24 mouse cellular contexts compared by ENCODE assay signal in the genomic region with DNA sequence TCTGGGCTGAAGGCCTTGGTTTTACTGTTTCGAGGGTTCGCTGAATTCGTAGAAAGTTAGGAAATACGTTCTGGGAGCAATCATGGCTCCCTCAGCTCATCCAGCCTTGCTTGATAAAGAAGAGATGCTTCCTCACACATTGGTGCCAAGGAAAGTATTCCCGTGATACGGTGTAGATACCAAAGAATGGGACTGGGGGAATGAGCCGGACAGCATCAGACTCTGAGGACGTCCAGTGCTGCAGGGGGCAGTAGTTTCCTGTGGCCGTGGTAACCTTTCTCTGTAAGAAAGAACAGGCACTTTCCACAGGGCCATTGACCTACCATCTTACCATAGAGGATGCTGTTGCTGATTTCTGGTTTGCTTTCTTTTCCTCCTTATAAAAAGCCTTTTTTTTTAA. TPM values are rescaled to one million over a fixed set of nuclear protein-coding genes. Genes with fewer than 3 reads are reported as not detected.
DNase-seq lines count a peak whose midpoint lies in the region; ATAC-seq and TF ChIP-seq lines count a peak whose summit lies in the region.
"Had no signal": no experiment of that assay in that cellular context is flagged by ENCODE, and none has a peak within 500 bp of the region (broad histone marks: within the 10 kb centered on the region; RNA-seq: fewer than 3 reads in every experiment).

No protein-coding gene starts in this region.

- H3K36me3 ChIP-seq in heart, embryonic 11.5 days (ENCODE audit: control insufficient read depth, insufficient read depth, low read length) = no peaks in the 10 kb centered on the region
- peaks cover 14% of the 10 kb centered on the region for H3K36me3 ChIP-seq in heart, postnatal 0 days (replicated peaks; ENCODE audit: control insufficient read depth, insufficient read depth, low read length)
- H3K36me3 ChIP-seq in limb, embryonic 10.5 days = peaks cover 56% of the 10 kb centered on the region

- peak overlapping the region; percentile 57; the same call in 1 of the 2 replicates for H3K27ac ChIP-seq in heart, embryonic 11.5 days (ENCODE audit: low read depth, low read length)
- H3K27ac ChIP-seq in heart, postnatal 0 days (ENCODE audit: low read depth) = peak overlapping the region; percentile 36; the same call in 1 of the 2 replicates
- H3K27ac ChIP-seq in limb, embryonic 10.5 days = no peak overlapping the region
- H3K27ac ChIP-seq: hindbrain, postnatal 0 days; limb, embryonic 12.5 days; liver, embryonic 14.5 days; lung, embryonic 15.5 days; midbrain, embryonic 15.5 days had no signal

- no peak for TF ChIP-seq EP300 in heart, postnatal 0 days (IDR thresholded peaks at IDR 0.05; ENCODE audit: low read depth)

- H3K4me2 ChIP-seq in heart, embryonic 11.5 days = no peak overlapping the region
- H3K4me2 ChIP-seq in heart, postnatal 0 days (ENCODE audit: low read depth, low read length) = no peak overlapping the region
- H3K4me2 ChIP-seq: limb, embryonic 12.5 days; lung, embryonic 15.5 days; midbrain, embryonic 15.5 days had no signal

- WGBS in heart, embryonic 11.5 days (ENCODE audit: insufficient replicate concordance) = 80% methylated on average over 9 of the region's 9 CpGs
- 77% methylated on average over 9 of the region's 9 CpGs for WGBS in heart, postnatal 0 days
- WGBS in limb, embryonic 10.5 days = 93% methylated on average over 9 of the region's 9 CpGs

- H3K4me3 ChIP-seq in heart, embryonic 11.5 days (ENCODE audit: low read depth, low read length) = no peak overlapping the region
- H3K4me3 ChIP-seq in heart, postnatal 0 days (ENCODE audit: low read depth, low read length) = no peak overlapping the region
- H3K4me3 ChIP-seq in limb, embryonic 10.5 days = no peak overlapping the region
- H3K4me3 ChIP-seq: limb, embryonic 12.5 days; lung, embryonic 15.5 days; midbrain, embryonic 15.5 days had no signal

- no peak overlapping the region for H3K9ac ChIP-seq in heart, embryonic 11.5 days (ENCODE audit: low read depth, low read length)
- no peak overlapping the region for H3K9ac ChIP-seq in heart, postnatal 0 days (replicated peaks; ENCODE audit: low read depth, low read length)
- H3K9ac ChIP-seq: limb, embryonic 12.5 days; liver, embryonic 14.5 days; lung, embryonic 15.5 days; midbrain, embryonic 15.5 days had no signal

- no peaks in the 10 kb centered on the region for H3K27me3 ChIP-seq in heart, embryonic 11.5 days (ENCODE audit: control insufficient read depth, insufficient read depth, low read length)
- H3K27me3 ChIP-seq in heart, postnatal 0 days (ENCODE audit: control insufficient read depth, insufficient read depth, low read length) = no peaks in the 10 kb centered on the region
- no peaks in the 10 kb centered on the region for H3K27me3 ChIP-seq in limb, embryonic 10.5 days (ENCODE audit: low read depth, poor library complexity, severe bottlenecking)
- H3K27me3 ChIP-seq: limb, embryonic 12.5 days; lung, embryonic 15.5 days; midbrain, embryonic 15.5 days had no signal

- peaks cover 16% of the 10 kb centered on the region for H3K4me1 ChIP-seq in heart, embryonic 11.5 days (ENCODE audit: control insufficient read depth, insufficient read depth, low read length)
- no peaks in the 10 kb centered on the region for H3K4me1 ChIP-seq in heart, postnatal 0 days (ENCODE audit: control insufficient read depth, insufficient read depth)
- H3K4me1 ChIP-seq in limb, embryonic 10.5 days = peaks cover 6% of the 10 kb centered on the region
- H3K4me1 ChIP-seq: midbrain, embryonic 15.5 days had no signal

- no peak for ATAC-seq in heart, embryonic 11.5 days (replicated peaks; ENCODE audit: insufficient number of reproducible peaks, low FRiP score, low TSS enrichment)
- ATAC-seq in heart, postnatal 0 days (ENCODE audit: insufficient read depth, low read depth) = no peak
- ATAC-seq: activated CD4-positive, CD25-positive, alpha-beta regulatory T cell, adult 4 months; hindbrain, postnatal 0 days; intestine, embryonic 16.5 days; midbrain, embryonic 15.5 days had no signal

- DNase-seq in heart, adult 11 months = no peak
- peak; percentile 16 for DNase-seq in heart, postnatal 0 days (ENCODE audit: low spot score)
- DNase-seq in heart, postnatal 36 days = no peak
- peak; percentile 1 for DNase-seq in right cerebral cortex, postnatal 14 days
- no peak for DNase-seq in right cerebral cortex, adult 2 months (ENCODE audit: low spot score in 2 of 2)
- DNase-seq in limb, embryonic 10.5 days (ENCODE audit: low spot score) = no peak
- DNase-seq: adrenal gland, adult 8-10 months; cerebellum, adult 11-12 months; gastrocnemius, postnatal 14 days; heart, adult 18-20 months; kidney, adult 9 months; kidney, postnatal 14 days; layer of hippocampus, postnatal 36 days; lung, postnatal 36 days; thymus, adult 18-20 months; thymus, postnatal 36 days had no signal

- intact Hi-C loops in heart, postnatal 36 days (cut with DNase I) = no loop called here

- TF ChIP-seq CTCF in heart, postnatal 0 days (IDR thresholded peaks at IDR 0.05; ENCODE audit: low read depth) = peak; percentile 1; the same call in 1 of the 2 replicates

- no peaks in the 10 kb centered on the region for H3K9me3 ChIP-seq in heart, embryonic 11.5 days (replicated peaks; ENCODE audit: control insufficient read depth, low read length)
- H3K9me3 ChIP-seq in heart, postnatal 0 days (replicated peaks; ENCODE audit: control insufficient read depth, low read length) = no peaks in the 10 kb centered on the region
- no peaks in the 10 kb centered on the region for H3K9me3 ChIP-seq in limb, embryonic 10.5 days (replicated peaks)
- H3K9me3 ChIP-seq: limb, embryonic 12.5 days; lung, embryonic 15.5 days; midbrain, embryonic 15.5 days had no signal

RNA-seq across cellular contexts. Expression of gene Ssx2ip, which starts 15.1 kb away (rescaled TPM):
- 29.7 and 32.1 TPM in 2 replicates for polyA plus RNA-seq in heart, embryonic 11.5 days (2014; fragmentation: Nextera tagmentation; extraction: Ambion mirVana)
- total RNA-seq in heart, postnatal 0 days (2014; rRNA removed; ENCODE audit: low replicate concordance) = 6.4 and 13.8 TPM in 2 replicates
- 7.3 and 7.6 TPM in 2 replicates for polyA plus RNA-seq in heart, postnatal 0 days (2015; fragmentation: Nextera tagmentation; extraction: Ambion mirVana)
- 10 to 100 TPM; 12.9 to 13.1 TPM for total RNA-seq in heart, postnatal 36 days (2021)
- 20.1 and 23.0 TPM in 2 replicates for polyA plus RNA-seq in limb, embryonic 10.5 days (2016; fragmentation: Nextera tagmentation; extraction: Ambion mirVana)

RNA-seq across cellular contexts. Expression of gene Ctbs, which starts 30.1 kb away (rescaled TPM):
- 10.8 and 12.5 TPM in 2 replicates for polyA plus RNA-seq in heart, embryonic 11.5 days (2014; fragmentation: Nextera tagmentation; extraction: Ambion mirVana)
- total RNA-seq in heart, postnatal 0 days (2014; rRNA removed; ENCODE audit: low replicate concordance) = 4.2 and 11.4 TPM in 2 replicates
- polyA plus RNA-seq in heart, postnatal 0 days (2015; fragmentation: Nextera tagmentation; extraction: Ambion mirVana) = 6.6 and 7.4 TPM in 2 replicates
- total RNA-seq in heart, postnatal 36 days (2021) = 1 to 10 TPM; 3.4 TPM
- polyA plus RNA-seq in limb, embryonic 10.5 days (2016; fragmentation: Nextera tagmentation; extraction: Ambion mirVana) = 3.3 and 4.7 TPM in 2 replicates

Comparison
In these comparisons a context has a peak if more than half of its experiments do, and no peak if none do; other contexts are left out.
1. DNase-seq: peak in heart, postnatal 0 days (single experiment) and right cerebral cortex, postnatal 14 days (single experiment); none in heart, adult 11 months (single experiment), heart, postnatal 36 days (0 of 2), right cerebral cortex, adult 2 months (0 of 2) and limb, embryonic 10.5 days (single experiment).